Mouse (Mus musculus) adrenal gland, postnatal 14 days (tissue): Measurements from ENCODE around the gene Fam49a. TPM values are rescaled to one million over a fixed set of nuclear protein-coding genes. Genes with fewer than 3 reads are reported as not detected.
"Not testable (repeated sequence)": the region's sequence is repeated elsewhere in the genome, so short reads cannot be mapped to it uniquely, and the experiment has no call there.

Experiments used
- DNase-seq: peaks from one replicate; pipeline ENCODE4 v3.0.0; 2021; ENCODE audit warnings: mixed read lengths
- long read RNA-seq, 2 experiments: library from polyadenylated mRNA; stranded (forward); transcript quantifications; one replicate each; pipeline ENCODE4 v2.0.0; 2021
- total RNA-seq: library from RNA; stranded (reverse); gene quantifications from 2 replicates; pipeline ENCODE4 v1.2.3, GENCODE M21; 2021

The Fam49a gene
- 22.0 and 27.3 TPM in 2 replicates for total RNA-seq
- long read RNA-seq, experiment 1, full-length matches to known transcripts: 12 of 16 reads
- long read RNA-seq, experiment 1, partial matches to known transcripts: 1 of 16 reads
- long read RNA-seq, experiment 1, other reads (novel, unspliced or antisense): 3 of 16 reads
- long read RNA-seq, experiment 2, full-length matches to known transcripts: 10 of 10 reads
- long read RNA-seq, experiment 2, partial matches to known transcripts: 0 of 10 reads
- long read RNA-seq, experiment 2, other reads (novel, unspliced or antisense): 0 of 10 reads

GRCm38 (mm10) chr12:12261987-12262971 lies at the start of gene Fam49a:
Gene Fam49a, plus strand, starts transcription at chr12:12262139.
- DNase-seq: peak; percentile 89

- no peak for DNase-seq
These were observed 48.4 kb upstream of the Fam49a start for GRCm38 (mm10) chr12:12213536-12213935.

GRCm38 (mm10) chr12:12218947-12219346 lies 43.0 kb upstream of the Fam49a start:
- DNase-seq: no peak

GRCm38 (mm10) chr12:12220755-12221496 lies 41.0 kb upstream of the Fam49a start:
- DNase-seq: no peak

GRCm38 (mm10) chr12:12222585-12223290 lies 39.2 kb upstream of the Fam49a start:
- no peak for DNase-seq

- DNase-seq: peak; percentile 35
These were observed 38.6 kb upstream of the Fam49a start for GRCm38 (mm10) chr12:12223336-12223735.

- DNase-seq: no peak
These were observed 36.2 kb upstream of the Fam49a start for GRCm38 (mm10) chr12:12225706-12226105.

GRCm38 (mm10) chr12:12227594-12227993 lies 34.3 kb upstream of the Fam49a start:
- DNase-seq: no peak

- peak; percentile 47 for DNase-seq
These were observed 31.8 kb upstream of the Fam49a start for GRCm38 (mm10) chr12:12230031-12230557.

GRCm38 (mm10) chr12:12232097-12232496 lies 29.8 kb upstream of the Fam49a start:
- DNase-seq: no peak

GRCm38 (mm10) chr12:12236978-12237377 lies 25.0 kb upstream of the Fam49a start:
- no peak for DNase-seq

- DNase-seq: no peak
These were observed 22.4 kb upstream of the Fam49a start for GRCm38 (mm10) chr12:12239502-12239901.

- DNase-seq: no peak
These were observed 18.8 kb upstream of the Fam49a start for GRCm38 (mm10) chr12:12243148-12243547.

GRCm38 (mm10) chr12:12247023-12247422 lies 14.9 kb upstream of the Fam49a start:
- DNase-seq: not testable (repeated sequence)

- DNase-seq: no peak
These were observed 12.4 kb upstream of the Fam49a start for GRCm38 (mm10) chr12:12249521-12249920.

GRCm38 (mm10) chr12:12253526-12253925 lies 8.4 kb upstream of the Fam49a start:
- no peak for DNase-seq

GRCm38 (mm10) chr12:12254139-12254538 lies 7.8 kb upstream of the Fam49a start:
- DNase-seq: no peak

- no peak for DNase-seq
These were observed 669 bp upstream of the Fam49a start for GRCm38 (mm10) chr12:12260979-12261960.

GRCm38 (mm10) chr12:12263371-12263791 lies 1.4 kb downstream of the Fam49a start:
- peak; percentile 39 for DNase-seq

- no peak for DNase-seq
These were observed 2.2 kb downstream of the Fam49a start for GRCm38 (mm10) chr12:12264151-12264550.
